ENCODE assay signal across 8 mouse cellular contexts in the genomic region with DNA sequence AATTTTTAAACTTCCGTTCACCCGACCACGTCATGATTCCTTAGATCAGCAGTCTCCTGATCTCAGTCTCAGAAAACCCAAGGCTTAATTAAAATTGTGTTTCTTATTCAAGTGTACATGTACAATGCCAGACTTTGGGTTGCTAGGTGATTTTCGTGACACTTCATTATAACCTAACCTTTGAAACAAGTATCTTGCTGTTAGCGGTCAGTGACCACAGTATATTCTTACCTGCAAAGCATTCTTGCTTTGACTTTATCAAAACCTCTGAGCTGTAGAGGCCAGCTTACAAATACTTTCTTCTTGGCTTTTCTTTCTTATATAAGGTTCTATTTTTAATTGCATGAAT. TPM values are rescaled to one million over a fixed set of nuclear protein-coding genes. Genes with fewer than 3 reads are reported as not detected.
A peak's percentile ranks its signal among the peaks of the same experiment; 100 is the strongest.
DNase-seq lines count a peak whose midpoint lies in the region; ATAC-seq and TF ChIP-seq lines count a peak whose summit lies in the region.

No protein-coding gene starts in this region.

- TF ChIP-seq POLR2A in CH12.LX (IDR thresholded peaks at IDR 0.05; ENCODE audit: low read depth, low read length) = no peak

- dilution Hi-C loops in CH12.LX (cut with MboI; ENCODE audit: extremely low pct_ligation_motif_present, extremely low pct_unique_long_range_greater_than_20kb, low sequenced_read_pairs) = no loop called here

- peak; percentile 51 for DNase-seq in heart, adult 11 months
- DNase-seq in heart, adult 9 months (ENCODE audit: low spot score in 2 of 2) = no peak
- DNase-seq in CH12.LX (ENCODE audit: extremely low read depth) = no peak
- DNase-seq in liver, embryonic 14.5 days (ENCODE audit: low read depth in 3 of 3, low spot score in 3 of 3) = no peak
- DNase-seq in ovary, postnatal 10 days (ENCODE audit: low spot score) = no peak
- DNase-seq in right cerebral cortex, postnatal 25 days = no peak

- H3K4me3 ChIP-seq in CH12.LX (replicated peaks in 1 of 3; ENCODE audit: low read depth in 2 of 3, low read length in 2 of 3, poor library complexity in 1 of 3) = peak overlapping the region; percentile 52 to 91 (median 55)
- H3K4me3 ChIP-seq in forebrain, embryonic 16.5 days (replicated peaks; ENCODE audit: low read length) = peak overlapping the region; percentile 68
- H3K4me3 ChIP-seq in liver, embryonic 14.5 days (ENCODE audit: insufficient read depth in 1 of 2, low read depth in 2 of 2, low read length in 2 of 2) = peak overlapping the region; percentile 74 to 97

- TF ChIP-seq CTCF in CH12.LX (conservative IDR thresholded peaks at IDR 0.05 in 1 of 2, IDR thresholded peaks at IDR 0.05 in 1 of 2; ENCODE audit: low read depth in 2 of 2, low read length in 2 of 2) = no peak
- TF ChIP-seq CTCF in liver, embryonic 14.5 days (IDR thresholded peaks at IDR 0.05; ENCODE audit: low read depth) = no peak

- H3K9me3 ChIP-seq in CH12.LX (replicated peaks; ENCODE audit: low read length) = no peaks in the 10 kb centered on the region
- H3K9me3 ChIP-seq in forebrain, embryonic 16.5 days (ENCODE audit: control insufficient read depth, low read length) = no peaks in the 10 kb centered on the region
- no peaks in the 10 kb centered on the region for H3K9me3 ChIP-seq in liver, embryonic 14.5 days (ENCODE audit: control insufficient read depth, low read length)

- peaks cover 16% of the 10 kb centered on the region for H3K79me2 ChIP-seq in CH12.LX (replicated peaks; ENCODE audit: control insufficient read depth, extremely low read depth, insufficient read depth, poor library complexity, severe bottlenecking)

- WGBS in forebrain, embryonic 16.5 days = 16% methylated on average over 5 of the region's 5 CpGs
- WGBS in liver, embryonic 14.5 days (ENCODE audit: insufficient replicate concordance) = 34% methylated on average over 5 of the region's 5 CpGs

- in situ Hi-C loops in CH12.LX (cut with MboI; ENCODE audit: low pct_ligation_motif_present, low pct_unique_long_range_greater_than_20kb, low sequenced_read_pairs) = no loop called here

- ATAC-seq in forebrain, embryonic 16.5 days = no peak
- ATAC-seq in liver, embryonic 14.5 days (ENCODE audit: insufficient read depth) = no peak
- no peak for ATAC-seq in megakaryocyte progenitor cell, adult 5-6 weeks (replicated peaks; ENCODE audit: poor library complexity)

- H3K36me3 ChIP-seq in CH12.LX (replicated peaks in 1 of 2; ENCODE audit: control insufficient read depth in 1 of 2, insufficient read depth in 1 of 2, low read length in 1 of 2) = peaks cover 0 to 5% of the 10 kb centered on the region in 2 experiments
- no peaks in the 10 kb centered on the region for H3K36me3 ChIP-seq in forebrain, embryonic 16.5 days (ENCODE audit: control insufficient read depth, insufficient read depth)
- H3K36me3 ChIP-seq in liver, embryonic 14.5 days (replicated peaks; ENCODE audit: control insufficient read depth, insufficient read depth, low read depth) = peaks cover 8% of the 10 kb centered on the region

- peaks cover 2 to 19% of the 10 kb centered on the region in 2 experiments; a peak in 3 of 4 replicates for H3K4me1 ChIP-seq in CH12.LX (ENCODE audit: control insufficient read depth in 1 of 2, insufficient read depth in 2 of 2)
- H3K4me1 ChIP-seq in forebrain, embryonic 16.5 days (replicated peaks; ENCODE audit: control insufficient read depth, insufficient read depth, low read length) = peaks cover 20% of the 10 kb centered on the region
- peaks cover 18 to 19% of the 10 kb centered on the region in 2 experiments for H3K4me1 ChIP-seq in liver, embryonic 14.5 days (replicated peaks; ENCODE audit: control insufficient read depth in 2 of 2, insufficient read depth in 2 of 2, low read length in 1 of 2)

- H3K4me2 ChIP-seq in CH12.LX (ENCODE audit: insufficient read depth, low read depth, poor library complexity, severe bottlenecking) = peak overlapping the region; percentile 85
- peak overlapping the region; percentile 73 for H3K4me2 ChIP-seq in forebrain, embryonic 16.5 days (ENCODE audit: low read length)
- peak overlapping the region; percentile 96 for H3K4me2 ChIP-seq in liver, embryonic 14.5 days (ENCODE audit: low read depth)

- no peak for TF ChIP-seq RAD21 in CH12.LX (IDR thresholded peaks at IDR 0.05; ENCODE audit: low read depth, low read length)

- H3K27me3 ChIP-seq in CH12.LX (replicated peaks) = no peaks in the 10 kb centered on the region
- H3K27me3 ChIP-seq in forebrain, embryonic 16.5 days (replicated peaks; ENCODE audit: control insufficient read depth, insufficient read depth, low read length) = no peaks in the 10 kb centered on the region
- H3K27me3 ChIP-seq in liver, embryonic 14.5 days (ENCODE audit: control insufficient read depth, insufficient read depth, low read length) = no peaks in the 10 kb centered on the region

- H3K9ac ChIP-seq in CH12.LX (ENCODE audit: insufficient read depth, low read depth) = peak overlapping the region; percentile 21; the same call in 1 of the 2 replicates
- peak overlapping the region; percentile 76 for H3K9ac ChIP-seq in forebrain, embryonic 16.5 days (replicated peaks; ENCODE audit: low read depth, low read length)
- H3K9ac ChIP-seq in liver, embryonic 14.5 days (replicated peaks) = peak overlapping the region; percentile 9; the same call in 1 of the 2 replicates

- TF ChIP-seq EP300 in CH12.LX (IDR thresholded peaks at IDR 0.05; ENCODE audit: low read length) = no peak
- no peak for TF ChIP-seq EP300 in liver, embryonic 14.5 days (IDR thresholded peaks at IDR 0.05; ENCODE audit: low read depth)

- no peak overlapping the region for H3K27ac ChIP-seq in CH12.LX (ENCODE audit: insufficient read depth, low read depth)
- peak overlapping the region; percentile 95 for H3K27ac ChIP-seq in forebrain, embryonic 16.5 days (ENCODE audit: low read length)
- H3K27ac ChIP-seq in liver, embryonic 14.5 days = no peak overlapping the region

TF ChIP-seq in CH12.LX, 34 proteins besides CTCF, POLR2A, EP300 and RAD21:
- no peak for TF ChIP-seq RCOR1 (conservative IDR thresholded peaks at IDR 0.05; ENCODE audit: low read depth, low read length)
- TF ChIP-seq NRF1 (IDR thresholded peaks at IDR 0.05; ENCODE audit: low read depth, low read length) = no peak
- TF ChIP-seq TBP (conservative IDR thresholded peaks at IDR 0.05; ENCODE audit: low read depth, low read length) = no peak
- TF ChIP-seq MAZ (IDR thresholded peaks at IDR 0.05; ENCODE audit: low read depth, low read length) = no peak
- no peak for TF ChIP-seq CHD2 (IDR thresholded peaks at IDR 0.05; ENCODE audit: low read length)
- 0 out of 2 replicates have a peak, but pooled peaks have one; percentile 5 for TF ChIP-seq MEF2A (IDR thresholded peaks at IDR 0.05; ENCODE audit: borderline replicate concordance, low read depth, low read length)

RNA-seq across cellular contexts. Expression of a gene that starts 15.2 kb away (rescaled TPM):
- 28.9 and 37.8 TPM in 2 replicates for total RNA-seq in CH12.LX (2012; rRNA removed)
- 79.7 and 85.9 TPM in 2 replicates for total RNA-seq in CH12.LX (2014; rRNA removed)
- 25.4 and 34.5 TPM in 2 replicates for polyA plus RNA-seq in CH12.LX (2012; ENCODE audit: insufficient read length, low read depth)
- polyA plus RNA-seq in forebrain, embryonic 16.5 days (2015; fragmentation: Nextera tagmentation; extraction: Ambion mirVana) = 245 and 251 TPM in 2 replicates
- 23.6 and 40.3 TPM in 2 replicates for polyA plus RNA-seq in liver, embryonic 14.5 days (2012; rRNA removed)
- polyA plus RNA-seq in liver, embryonic 14.5 days (2014; fragmentation: Nextera tagmentation; extraction: Ambion mirVana) = 65.5 and 72.5 TPM in 2 replicates
- total RNA-seq in megakaryocyte progenitor cell, adult 5-6 weeks (2015) = 64.4 and 70.9 TPM in 2 replicates
- 27.9 and 43.9 TPM in 2 replicates for total RNA-seq in megakaryocyte progenitor cell, adult 5-6 weeks (2017)

RNA-seq across cellular contexts. Expression of a gene that starts 53.4 kb away (rescaled TPM):
- total RNA-seq in CH12.LX (2012; rRNA removed) (0.59 TPM in 2 replicates), CH12.LX (2014; rRNA removed) (1.2 and 1.3 TPM in 2 replicates)
- polyA plus RNA-seq in CH12.LX (2012; ENCODE audit: insufficient read length, low read depth) = 1.4 and 1.5 TPM in 2 replicates
- 6.7 and 8.1 TPM in 2 replicates for polyA plus RNA-seq in forebrain, embryonic 16.5 days (2015; fragmentation: Nextera tagmentation; extraction: Ambion mirVana)
- 0.12 and 0.26 TPM in 2 replicates for polyA plus RNA-seq in liver, embryonic 14.5 days (2012; rRNA removed)
- 0.39 and 0.54 TPM in 2 replicates for polyA plus RNA-seq in liver, embryonic 14.5 days (2014; fragmentation: Nextera tagmentation; extraction: Ambion mirVana)
- 0.05 TPM in 1 of 2 replicates, not detected in the other for total RNA-seq in megakaryocyte progenitor cell, adult 5-6 weeks (2015)
- total RNA-seq in megakaryocyte progenitor cell, adult 5-6 weeks (2017) = not detected in 2 replicates

Comparison
In these comparisons a context has a peak if more than half of its experiments do, and no peak if none do; other contexts are left out.
1. H3K9ac ChIP-seq: peak in every context shown above with its lines; median percentile 76 in forebrain, embryonic 16.5 days; 21 in CH12.LX; 9 in liver, embryonic 14.5 days.